Mouse (Mus musculus): ENCODE results near the gene Gabbr1. TPM values are rescaled to one million over a fixed set of nuclear protein-coding genes. Genes with fewer than 3 reads are reported as not detected.

Gene Gabbr1
- total and polyA plus RNA-seq, 3 experiments = 2.1 to 11.6 (median 4.7) TPM

DNA sequence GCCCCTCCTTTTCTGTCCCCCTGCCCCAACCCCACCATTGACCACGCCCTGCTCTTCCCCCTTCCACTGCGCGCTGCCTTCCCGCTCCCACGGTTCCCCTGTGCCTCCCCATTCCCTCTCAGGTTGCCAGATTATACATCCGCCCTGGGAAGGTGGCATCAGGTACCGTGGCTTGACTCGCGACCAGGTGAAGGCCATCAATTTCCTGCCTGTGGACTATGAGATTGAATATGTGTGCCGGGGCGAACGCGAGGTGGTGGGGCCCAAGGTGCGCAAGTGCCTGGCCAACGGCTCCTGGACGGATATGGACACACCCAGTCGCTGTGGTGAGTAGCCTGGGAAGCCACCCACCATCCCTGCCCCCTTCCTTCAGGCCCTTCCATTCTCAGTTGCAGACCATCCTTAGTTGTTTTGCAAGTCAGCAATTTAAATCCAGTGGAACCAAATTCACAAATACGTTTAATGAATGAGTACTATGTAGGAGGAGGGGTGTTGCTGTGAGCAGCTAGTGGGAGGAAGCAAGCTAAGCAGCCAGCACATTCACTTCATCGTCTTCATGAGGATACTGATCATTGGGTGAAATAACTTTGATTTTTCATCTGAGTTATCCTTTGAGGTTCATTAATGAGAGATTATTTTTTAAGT, 1.7 kb downstream of the Gabbr1 start:
- in situ Hi-C loops (cut with MboI; ENCODE audit: low pct_ligation_motif_present, low pct_unique_long_range_greater_than_20kb, low sequenced_read_pairs) = no loop called here
- Histone ChIP-seq H3K9me3 (replicated peaks; ENCODE audit: low read length) (no peaks in the 10 kb centered on the region), H3K9ac (ENCODE audit: insufficient read depth, low read depth) (no peak overlapping the region), H3K4me2 (ENCODE audit: insufficient read depth, low read depth, poor library complexity, severe bottlenecking) (no peak overlapping the region), H3K36me3 (replicated peaks in 1 of 2; ENCODE audit: control insufficient read depth in 1 of 2, insufficient read depth in 1 of 2, low read length in 1 of 2) (peaks cover 3 to 31% of the 10 kb centered on the region in 2 experiments), H3K79me2 (replicated peaks; ENCODE audit: control insufficient read depth, extremely low read depth, insufficient read depth, poor library complexity, severe bottlenecking) (no peaks in the 10 kb centered on the region), H3K27me3 (replicated peaks) (peaks cover 6% of the 10 kb centered on the region), H3K27ac (ENCODE audit: insufficient read depth, low read depth) (no peak overlapping the region), H3K4me1 (ENCODE audit: control insufficient read depth in 1 of 2, insufficient read depth in 2 of 2) (peaks cover 6 to 20% of the 10 kb centered on the region in 2 experiments), H3K4me3 (replicated peaks in 1 of 3; ENCODE audit: low read depth in 2 of 3, low read length in 2 of 3, poor library complexity in 1 of 3) (no peak overlapping the region)
- TF ChIP-seq USF2 (conservative IDR thresholded peaks at IDR 0.05; ENCODE audit: low read depth, low read length) = no peak
- TF ChIP-seq MAFK (IDR thresholded peaks at IDR 0.05; ENCODE audit: insufficient replicate concordance, low read length) = peak; percentile 70
- dilution Hi-C loops (cut with MboI; ENCODE audit: extremely low pct_ligation_motif_present, extremely low pct_unique_long_range_greater_than_20kb, low sequenced_read_pairs) = no loop called here
- DNase-seq (ENCODE audit: extremely low read depth) = no peak

DNA sequence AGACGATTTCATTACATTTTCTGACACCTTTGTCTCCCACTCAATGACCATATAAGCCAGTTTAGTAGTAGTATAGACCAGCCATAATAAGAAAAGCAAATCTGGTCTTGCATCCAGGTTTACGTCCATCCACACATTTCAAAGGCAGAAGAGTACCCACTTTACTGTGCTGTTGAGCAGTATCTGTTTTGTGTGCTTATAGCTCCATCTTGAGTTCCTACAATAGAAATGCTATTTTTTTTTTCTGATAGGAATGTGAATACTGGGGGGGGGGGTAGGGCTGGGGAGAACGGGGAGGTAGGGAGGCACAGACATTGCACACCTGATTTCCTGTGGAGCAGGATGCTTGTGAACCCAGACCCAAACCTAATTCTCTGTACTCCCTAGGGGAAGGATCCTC, 2.2 kb downstream of the Gabbr1 start:
- Histone ChIP-seq H3K4me3 (replicated peaks in 1 of 3; ENCODE audit: low read depth in 2 of 3, low read length in 2 of 3, poor library complexity in 1 of 3) (no peak overlapping the region), H3K9me3 (replicated peaks; ENCODE audit: low read length) (no peaks in the 10 kb centered on the region), H3K4me1 (ENCODE audit: control insufficient read depth in 1 of 2, insufficient read depth in 2 of 2) (peaks cover 6 to 20% of the 10 kb centered on the region in 2 experiments), H3K36me3 (replicated peaks in 1 of 2; ENCODE audit: control insufficient read depth in 1 of 2, insufficient read depth in 1 of 2, low read length in 1 of 2) (peaks cover 3 to 33% of the 10 kb centered on the region in 2 experiments), H3K9ac (ENCODE audit: insufficient read depth, low read depth) (no peak overlapping the region), H3K4me2 (ENCODE audit: insufficient read depth, low read depth, poor library complexity, severe bottlenecking) (no peak overlapping the region), H3K27ac (ENCODE audit: insufficient read depth, low read depth) (no peak overlapping the region), H3K79me2 (replicated peaks; ENCODE audit: control insufficient read depth, extremely low read depth, insufficient read depth, poor library complexity, severe bottlenecking) (no peaks in the 10 kb centered on the region), H3K27me3 (replicated peaks) (peaks cover 6% of the 10 kb centered on the region)
- in situ Hi-C loops (cut with MboI; ENCODE audit: low pct_ligation_motif_present, low pct_unique_long_range_greater_than_20kb, low sequenced_read_pairs) = no loop called here
- peak; percentile 16 for DNase-seq (ENCODE audit: extremely low read depth)
- no peak for TF ChIP-seq EP300 (IDR thresholded peaks at IDR 0.05; ENCODE audit: low read length)
- peak; percentile 75 for TF ChIP-seq ZNF384 (IDR thresholded peaks at IDR 0.05; ENCODE audit: low read depth, low read length)
- no peak for TF ChIP-seq GABPA (IDR thresholded peaks at IDR 0.05; ENCODE audit: insufficient replicate concordance, low read depth, low read length)
- TF ChIP-seq SMC3 (IDR thresholded peaks at IDR 0.05; ENCODE audit: low read depth, low read length) = peak; percentile 39
- no peak for TF ChIP-seq ZC3H11A (IDR thresholded peaks at IDR 0.05; ENCODE audit: low read depth, low read length)
- peak; percentile 59 for TF ChIP-seq RAD21 (IDR thresholded peaks at IDR 0.05; ENCODE audit: low read depth, low read length)
- TF ChIP-seq CTCF (conservative IDR thresholded peaks at IDR 0.05 in 1 of 2, IDR thresholded peaks at IDR 0.05 in 1 of 2; ENCODE audit: low read depth in 2 of 2, low read length in 2 of 2) = peak in 1 of 2 experiments; percentile 60; a peak in 2 of 4 replicates
- TF ChIP-seq RCOR1 (conservative IDR thresholded peaks at IDR 0.05; ENCODE audit: low read depth, low read length) = no peak
- dilution Hi-C loops (cut with MboI; ENCODE audit: extremely low pct_ligation_motif_present, extremely low pct_unique_long_range_greater_than_20kb, low sequenced_read_pairs) = no loop called here

DNA sequence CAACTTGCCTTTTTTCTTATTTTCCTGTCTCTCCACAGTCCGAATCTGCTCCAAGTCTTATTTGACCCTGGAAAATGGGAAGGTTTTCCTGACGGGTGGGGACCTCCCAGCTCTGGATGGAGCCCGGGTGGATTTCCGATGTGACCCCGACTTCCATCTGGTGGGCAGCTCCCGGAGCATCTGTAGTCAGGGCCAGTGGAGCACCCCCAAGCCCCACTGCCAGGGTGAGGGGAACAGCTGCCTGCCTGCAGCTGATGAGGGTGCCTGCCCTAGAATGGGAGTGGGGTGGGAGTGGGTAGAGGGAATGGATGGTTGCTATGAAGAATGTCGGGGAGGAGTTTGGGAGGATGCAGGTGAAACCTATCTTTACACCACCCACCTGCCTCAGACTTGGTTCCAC, 2.6 kb downstream of the Gabbr1 start:
- H3K79me2 ChIP-seq (replicated peaks; ENCODE audit: control insufficient read depth, extremely low read depth, insufficient read depth, poor library complexity, severe bottlenecking) = no peaks in the 10 kb centered on the region

More for the DNA sequence above, 2.6 kb downstream of the Gabbr1 start:
- no peak for DNase-seq (ENCODE audit: extremely low read depth)
- H3K9ac ChIP-seq (ENCODE audit: insufficient read depth, low read depth) = no peak overlapping the region
- H3K27ac ChIP-seq (ENCODE audit: insufficient read depth, low read depth) = no peak overlapping the region
- TF ChIP-seq TBP (conservative IDR thresholded peaks at IDR 0.05; ENCODE audit: low read depth, low read length) (no peak), JUND (conservative IDR thresholded peaks at IDR 0.05; ENCODE audit: low read depth, low read length) (no peak)
- H3K27me3 ChIP-seq (replicated peaks) = peaks cover 6% of the 10 kb centered on the region
- in situ Hi-C loops (cut with MboI; ENCODE audit: low pct_ligation_motif_present, low pct_unique_long_range_greater_than_20kb, low sequenced_read_pairs) = no loop called here
- dilution Hi-C loops (cut with MboI; ENCODE audit: extremely low pct_ligation_motif_present, extremely low pct_unique_long_range_greater_than_20kb, low sequenced_read_pairs) = no loop called here
- peaks cover 6 to 20% of the 10 kb centered on the region in 2 experiments for H3K4me1 ChIP-seq (ENCODE audit: control insufficient read depth in 1 of 2, insufficient read depth in 2 of 2)
- peaks cover 3 to 33% of the 10 kb centered on the region in 2 experiments for H3K36me3 ChIP-seq (replicated peaks in 1 of 2; ENCODE audit: control insufficient read depth in 1 of 2, insufficient read depth in 1 of 2, low read length in 1 of 2)
- no peak overlapping the region for H3K4me2 ChIP-seq (ENCODE audit: insufficient read depth, low read depth, poor library complexity, severe bottlenecking)
- H3K9me3 ChIP-seq (replicated peaks; ENCODE audit: low read length) = no peaks in the 10 kb centered on the region
- H3K4me3 ChIP-seq (replicated peaks in 1 of 3; ENCODE audit: low read depth in 2 of 3, low read length in 2 of 3, poor library complexity in 1 of 3) = no peak overlapping the region
